In the genomic region with DNA sequence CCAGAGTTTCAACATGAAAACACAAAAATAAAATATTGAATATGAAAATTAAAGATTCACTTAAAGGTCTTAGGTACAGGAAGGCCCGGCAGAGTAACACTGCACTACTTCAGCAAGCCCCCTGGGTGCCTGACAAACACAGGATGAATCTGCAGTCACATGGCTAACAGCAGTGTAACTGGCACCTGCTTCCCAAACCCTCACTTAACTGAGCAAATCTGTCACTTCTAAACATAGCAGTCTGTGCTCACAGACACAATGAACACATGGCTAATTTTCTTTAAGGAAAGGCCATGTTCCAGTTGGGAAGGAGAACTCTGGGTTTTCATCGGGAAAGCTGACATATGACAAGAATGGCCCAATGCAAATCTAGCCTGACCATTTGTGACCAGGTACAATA, we compare ENCODE assay signal across 26 mouse cellular contexts. TPM values are rescaled to one million over a fixed set of nuclear protein-coding genes. Genes with fewer than 3 reads are reported as not detected.
A peak's percentile ranks its signal among the peaks of the same experiment; 100 is the strongest.
DNase-seq lines count a peak whose midpoint lies in the region; ATAC-seq and TF ChIP-seq lines count a peak whose summit lies in the region.
"Had no signal": no experiment of that assay in that cellular context is flagged by ENCODE, and none has a peak within 500 bp of the region (broad histone marks: within the 10 kb centered on the region; RNA-seq: fewer than 3 reads in every experiment).

No protein-coding gene starts in this region.

- H3K27ac ChIP-seq in heart, embryonic 11.5 days (ENCODE audit: low read depth, low read length), result no peak overlapping the region
- peak overlapping the region; percentile 44 for H3K27ac ChIP-seq in liver, adult 2 months (replicated peaks; ENCODE audit: insufficient read depth, low read depth, low read length)
- no peak overlapping the region for H3K27ac ChIP-seq in liver, postnatal 0 days (ENCODE audit: low read depth)
- H3K27ac ChIP-seq: kidney, embryonic 15.5 days; limb, embryonic 12.5 days; neural tube, embryonic 12.5 days had no signal

- H3K36me3 ChIP-seq in heart, embryonic 11.5 days (ENCODE audit: control insufficient read depth, insufficient read depth, low read length), result peaks cover 7% of the 10 kb centered on the region; the same call in 1 of the 2 replicates
- peaks cover 54% of the 10 kb centered on the region for H3K36me3 ChIP-seq in liver, adult 2 months (ENCODE audit: control insufficient read depth, insufficient read depth, low read length)
- peaks cover 20% of the 10 kb centered on the region for H3K36me3 ChIP-seq in liver, postnatal 0 days (replicated peaks; ENCODE audit: insufficient read depth, low read length)

- no peak for TF ChIP-seq EP300 in liver, postnatal 0 days (IDR thresholded peaks at IDR 0.05; ENCODE audit: low read depth)

- no peak overlapping the region for H3K9ac ChIP-seq in heart, embryonic 11.5 days (ENCODE audit: low read depth, low read length)
- H3K9ac ChIP-seq in liver, adult 2 months (ENCODE audit: low read depth, low read length), result no peak overlapping the region
- H3K9ac ChIP-seq in liver, postnatal 0 days (replicated peaks), result no peak overlapping the region
- H3K9ac ChIP-seq: kidney, embryonic 15.5 days; limb, embryonic 12.5 days; neural tube, embryonic 12.5 days had no signal

- 84% methylated on average over 2 of the region's 2 CpGs for WGBS in heart, embryonic 11.5 days (ENCODE audit: insufficient replicate concordance)
- WGBS in liver, adult 2 months, result 89% methylated on average over 2 of the region's 2 CpGs
- WGBS in liver, postnatal 0 days (ENCODE audit: insufficient replicate concordance), result 77% methylated on average over 2 of the region's 2 CpGs

- TF ChIP-seq CTCF in liver, adult 2 months (IDR thresholded peaks at IDR 0.05; ENCODE audit: low read depth, low read length), result no peak
- no peak for TF ChIP-seq CTCF in liver, postnatal 0 days (IDR thresholded peaks at IDR 0.05; ENCODE audit: low read depth)

- no peaks in the 10 kb centered on the region for H3K9me3 ChIP-seq in heart, embryonic 11.5 days (replicated peaks; ENCODE audit: control insufficient read depth, low read length)
- H3K9me3 ChIP-seq in liver, postnatal 0 days (ENCODE audit: low read length), result no peaks in the 10 kb centered on the region
- H3K9me3 ChIP-seq: kidney, embryonic 15.5 days; limb, embryonic 12.5 days; neural tube, embryonic 12.5 days had no signal

- no peaks in the 10 kb centered on the region for H3K4me1 ChIP-seq in heart, embryonic 11.5 days (ENCODE audit: control insufficient read depth, insufficient read depth, low read length)
- no peaks in the 10 kb centered on the region for H3K4me1 ChIP-seq in liver, adult 2 months (ENCODE audit: control insufficient read depth, insufficient read depth, low read length)
- H3K4me1 ChIP-seq in liver, postnatal 0 days (ENCODE audit: insufficient read depth), result no peaks in the 10 kb centered on the region
- H3K4me1 ChIP-seq: kidney, embryonic 15.5 days; limb, embryonic 12.5 days; neural tube, embryonic 12.5 days had no signal

- no peak for TF ChIP-seq POLR2A in liver, adult 2 months (IDR thresholded peaks at IDR 0.05; ENCODE audit: extremely low read depth, insufficient read depth, low read length)

- no peaks in the 10 kb centered on the region for H3K27me3 ChIP-seq in heart, embryonic 11.5 days (ENCODE audit: control insufficient read depth, insufficient read depth, low read length)
- no peaks in the 10 kb centered on the region for H3K27me3 ChIP-seq in liver, adult 2 months (ENCODE audit: control insufficient read depth, insufficient read depth, low read length)
- H3K27me3 ChIP-seq in liver, postnatal 0 days (ENCODE audit: insufficient read depth, low read length), result no peaks in the 10 kb centered on the region
- H3K27me3 ChIP-seq: kidney, embryonic 15.5 days; limb, embryonic 12.5 days; neural tube, embryonic 12.5 days had no signal

- no peak for ATAC-seq in heart, embryonic 11.5 days (replicated peaks; ENCODE audit: insufficient number of reproducible peaks, low FRiP score, low TSS enrichment)
- ATAC-seq in liver, postnatal 0 days, result no peak
- ATAC-seq in cerebellum, adult (ENCODE audit: insufficient number of reproducible peaks, low FRiP score, low TSS enrichment), result no peak
- ATAC-seq: hindbrain, embryonic 16.5 days; midbrain, embryonic 16.5 days had no signal

- DNase-seq in heart, adult 11 months, result peak; percentile 61
- DNase-seq in liver, adult 2 months (ENCODE audit: extremely low read depth, low read depth, low spot score), result no peak
- no peak for DNase-seq in liver, postnatal 0 days
- peak; percentile 17 to 24 for DNase-seq in layer of hippocampus, postnatal 36 days
- DNase-seq: adrenal gland, postnatal 25 days; B cell, adult 2 months; cerebellum, adult 11 months; cerebellum, adult 9-10 months; cerebellum, postnatal 36 days; heart, postnatal 14 days; kidney, adult 18-20 months; kidney, postnatal 25 days; lung, postnatal 36 days; right cerebral cortex, adult 18-20 months; spleen, adult 18-20 months; thymus, adult 18-20 months; thymus, postnatal 4 days had no signal

- H3K79me2 ChIP-seq in liver, adult 2 months (ENCODE audit: control insufficient read depth, insufficient read depth, low read length), result no peaks in the 10 kb centered on the region

- H3K4me3 ChIP-seq in heart, embryonic 11.5 days (ENCODE audit: low read depth, low read length), result no peak overlapping the region
- H3K4me3 ChIP-seq in liver, adult 2 months (ENCODE audit: insufficient read depth, low read depth, low read length), result no peak overlapping the region
- H3K4me3 ChIP-seq in liver, postnatal 0 days (ENCODE audit: low read depth, low read length), result no peak overlapping the region
- H3K4me3 ChIP-seq: kidney, embryonic 15.5 days; limb, embryonic 12.5 days; neural tube, embryonic 12.5 days had no signal

- no peak overlapping the region for H3K4me2 ChIP-seq in heart, embryonic 11.5 days
- no peak overlapping the region for H3K4me2 ChIP-seq in liver, postnatal 0 days (ENCODE audit: low read depth, low read length)
- H3K4me2 ChIP-seq: kidney, embryonic 15.5 days; limb, embryonic 12.5 days; liver, embryonic 11.5 days; midbrain, embryonic 11.5 days; neural tube, embryonic 12.5 days had no signal

RNA-seq across cellular contexts. Expression of a gene that starts 36.1 kb away (rescaled TPM):
- 17.9 and 18.1 TPM in 2 replicates for polyA plus RNA-seq in heart, embryonic 11.5 days (2014; fragmentation: Nextera tagmentation; extraction: Ambion mirVana)
- 50.7 and 52.6 TPM in 2 replicates for total RNA-seq in liver, adult 2 months (2014; rRNA removed)
- polyA plus RNA-seq in liver, adult 2 months (2012; rRNA removed), result 12.2 and 12.7 TPM in 2 replicates
- 6.1 and 7.4 TPM in 2 replicates for polyA plus RNA-seq in liver, postnatal 0 days (2015; fragmentation: Nextera tagmentation; extraction: Ambion mirVana)
- total RNA-seq in layer of hippocampus, postnatal 36 days (2021), result 10 to 100 TPM; 47.7 to 48.0 TPM

Comparison
In these comparisons a context has a peak if more than half of its experiments do, and no peak if none do; other contexts are left out.
1. DNase-seq: peak in heart, adult 11 months (single experiment) and layer of hippocampus, postnatal 36 days (2 of 2); none in liver, adult 2 months (single experiment) and liver, postnatal 0 days (single experiment).